Mouse (Mus musculus): ENCODE measurements around the gene Zfp40. TPM values are rescaled to one million over a fixed set of nuclear protein-coding genes. Genes with fewer than 3 reads are reported as not detected.
A peak's percentile ranks its signal among the peaks of the same experiment; 100 is the strongest.

The Zfp40 gene
- total RNA-seq (2015): 13.5 and 16.2 TPM in 2 replicates
- total RNA-seq (2017): 10.4 and 10.7 TPM in 2 replicates

- peak; percentile 97 for ATAC-seq (replicated peaks; ENCODE audit: poor library complexity)
Observed at GRCm38 (mm10) chr17:23192453-23193379, at the start of gene Zfp40. Zfp40 (minus strand) TSS chr17:23193252.

- ATAC-seq (replicated peaks; ENCODE audit: poor library complexity): no peak
Observed at GRCm38 (mm10) chr17:23218320-23218719, 25.3 kb upstream of the Zfp40 start.

- peak; percentile 97 for ATAC-seq (replicated peaks; ENCODE audit: poor library complexity)
Observed at GRCm38 (mm10) chr17:23199856-23200255, 6.8 kb upstream of the Zfp40 start.

- ATAC-seq (replicated peaks; ENCODE audit: poor library complexity): peak; percentile 82
Observed at GRCm38 (mm10) chr17:23193441-23193840, 389 bp upstream of the Zfp40 start.

GRCm38 (mm10) chr17:23187680-23188079, 5.4 kb downstream of the Zfp40 start:
- no peak for ATAC-seq (replicated peaks; ENCODE audit: poor library complexity)

Other genes with a start within 250 kb of the Zfp40 start
- gene Vmn2r-ps130, start 132.1 kb downstream of the Zfp40 start, total RNA-seq (2015): not detected in 2 replicates
- gene Vmn2r-ps130, start 132.1 kb downstream of the Zfp40 start, total RNA-seq (2017): not detected in 2 replicates
- gene Vmn2r114, start 119.3 kb upstream of the Zfp40 start, total RNA-seq (2015): not detected in 2 replicates
- gene Vmn2r114, start 119.3 kb upstream of the Zfp40 start, total RNA-seq (2017): not detected in 2 replicates
- not detected in 2 replicates for gene Vmn2r115, start 150.5 kb upstream of the Zfp40 start, total RNA-seq (2015)
- gene Vmn2r115, start 150.5 kb upstream of the Zfp40 start, total RNA-seq (2017): not detected in 2 replicates
- not detected in 2 replicates for gene Vmn2r116, start 191.4 kb upstream of the Zfp40 start, total RNA-seq (2015)
- gene Vmn2r116, start 191.4 kb upstream of the Zfp40 start, total RNA-seq (2017): not detected in 2 replicates